Mouse (Mus musculus) lung, postnatal 25 days (tissue): Measurements from ENCODE around the gene Rpl11.

Experiments used
- DNase-seq: peaks from one replicate; pipeline ENCODE4 v3.0.0; 2022; ENCODE audit warnings: low spot score

The Rpl11 gene

GRCm38 (mm10) chr4:136027416-136028131 lies 25.7 kb downstream of the Rpl11 start:
- DNase-seq: no peak

GRCm38 (mm10) chr4:136025350-136025749 lies 27.9 kb downstream of the Rpl11 start:
- DNase-seq: no peak

- no peak for DNase-seq
Measured at GRCm38 (mm10) chr4:136022924-136023323, 30.3 kb downstream of the Rpl11 start.

GRCm38 (mm10) chr4:136021549-136022047 lies 31.6 kb downstream of the Rpl11 start, which contains the start of gene Eloa:
TSS of gene Eloa (minus strand) at chr4:136021763.
- peak; percentile 100 for DNase-seq

- DNase-seq: peak; percentile 47
Measured at GRCm38 (mm10) chr4:136020743-136021548, 32.3 kb downstream of the Rpl11 start.

GRCm38 (mm10) chr4:136016059-136016602 lies 37.1 kb downstream of the Rpl11 start:
- no peak for DNase-seq

GRCm38 (mm10) chr4:136010586-136010985 lies 42.6 kb downstream of the Rpl11 start:
- DNase-seq: no peak

GRCm38 (mm10) chr4:136008782-136009447 lies 44.3 kb downstream of the Rpl11 start:
- no peak for DNase-seq

GRCm38 (mm10) chr4:136006821-136007220 lies 46.4 kb downstream of the Rpl11 start:
- DNase-seq: peak; percentile 10

GRCm38 (mm10) chr4:136004921-136005320 lies 48.3 kb downstream of the Rpl11 start:
- DNase-seq: no peak

- DNase-seq: no peak
Measured at GRCm38 (mm10) chr4:136004107-136004675, 49.0 kb downstream of the Rpl11 start.

- no peak for DNase-seq
Measured at GRCm38 (mm10) chr4:135995118-135995517, 58.1 kb downstream of the Rpl11 start.

- no peak for DNase-seq
Measured at GRCm38 (mm10) chr4:135993941-135994340, 59.3 kb downstream of the Rpl11 start.

GRCm38 (mm10) chr4:135987714-135988113 lies 65.5 kb downstream of the Rpl11 start:
- DNase-seq: no peak

- peak; percentile 92 for DNase-seq
Measured at GRCm38 (mm10) chr4:135986943-135987710, 66.1 kb downstream of the Rpl11 start, which contains the start of gene Pithd1. TSS of gene Pithd1 (minus strand) at chr4:135987264.

GRCm38 (mm10) chr4:135986301-135986942 lies 66.8 kb downstream of the Rpl11 start:
- DNase-seq: no peak

- no peak for DNase-seq
Measured at GRCm38 (mm10) chr4:135985769-135986168, 67.5 kb downstream of the Rpl11 start.

- DNase-seq: no peak
Measured at GRCm38 (mm10) chr4:135985193-135985592, 68.0 kb downstream of the Rpl11 start.

- no peak for DNase-seq
Measured at GRCm38 (mm10) chr4:135984556-135984955, 68.7 kb downstream of the Rpl11 start.

- DNase-seq: no peak
Measured at GRCm38 (mm10) chr4:135981524-135982063, 71.6 kb downstream of the Rpl11 start.
